Mouse (Mus musculus) midbrain, embryonic 16.5 days (tissue): Measurements from ENCODE around the gene Cdkn1b. TPM values are rescaled to one million over a fixed set of nuclear protein-coding genes. Genes with fewer than 3 reads are reported as not detected.

Source experiments
- ATAC-seq: fragments of 200-750 bp; cut with Nextera tagmentation; 2 replicates; pipeline ENCODE4 v1.8.0; 2017; ENCODE audit warnings: moderate TSS enrichment
- H3K27ac ChIP-seq: fragments of 300-500 bp; sonication (generic); 2 replicates; pipeline ENCODE4 v1.5.1; 2014; ENCODE audit warnings: mild to moderate bottlenecking, low read length, mixed read lengths
- H3K27me3 ChIP-seq: fragments of 300-500 bp; sonication (generic); 2 replicates; pipeline ENCODE4 v1.6.1; 2014; ENCODE audit warnings: low read depth, low read length, mixed read lengths; ENCODE audit not compliant: control insufficient read depth, insufficient read depth
- H3K36me3 ChIP-seq: fragments of 300-500 bp; sonication (generic); 2 replicates; pipeline ENCODE4 v1.6.1; 2014; ENCODE audit warnings: mild to moderate bottlenecking, low read length, moderate library complexity, mixed read lengths; ENCODE audit not compliant: control insufficient read depth, insufficient read depth
- H3K4me1 ChIP-seq: fragments of 300-500 bp; sonication (generic); 2 replicates; pipeline ENCODE4 v1.6.1; 2014; ENCODE audit warnings: mild to moderate bottlenecking, low read length, mixed read lengths; ENCODE audit not compliant: control insufficient read depth, insufficient read depth
- H3K4me2 ChIP-seq: fragments of 300-500 bp; sonication (generic); 2 replicates; pipeline ENCODE4 v1.6.1; 2014; ENCODE audit warnings: mild to moderate bottlenecking, low read length, mixed read lengths
- H3K4me3 ChIP-seq: fragments of 300-500 bp; sonication (generic); 2 replicates; pipeline ENCODE4 v1.5.1; 2014; ENCODE audit warnings: low read depth, mild to moderate bottlenecking, low read length, moderate library complexity, mixed read lengths
- H3K9ac ChIP-seq: fragments of 300-500 bp; sonication (generic); 2 replicates; pipeline ENCODE4 v1.6.1; 2014; ENCODE audit warnings: low read depth, low read length, mixed read lengths
- H3K9me3 ChIP-seq: fragments of 300-500 bp; sonication (generic); replicated peaks from 2 replicates; pipeline ENCODE4 v1.6.1; 2014; ENCODE audit warnings: mild to moderate bottlenecking, low read length, mixed read lengths; ENCODE audit not compliant: control insufficient read depth, poor library complexity, severe bottlenecking
- WGBS: fragments of 180-500 bp; shearing (Covaris S2); extraction: QIAGEN DNeasy Blood & Tissue Kit; methylation state at CpG from one replicate; pipeline ENCODE4 v1.1.7; 2014; 5-methylcytosine and 5-hydroxymethylcytosine counted together
- polyA plus RNA-seq: library from polyadenylated mRNA; unstranded; fragments of >200 nt; fragmentation: Nextera tagmentation; extraction: Ambion mirVana; gene quantifications from 2 replicates; pipeline ENCODE4 v1.2.1, GENCODE M21; 2015

Gene Cdkn1b
- polyA plus RNA-seq, 1 experiment from 2014 or later, result 20.7 TPM

- Histone ChIP-seq H3K27ac (no peak overlapping the region; the same call in 1 of the 2 replicates), H3K4me3 (peak overlapping the region; percentile 49), H3K36me3 (no peaks in the 10 kb centered on the region), H3K9ac (peak overlapping the region; percentile 59; the same call in 1 of the 2 replicates), H3K9me3 (no peaks in the 10 kb centered on the region), H3K27me3 (no peaks in the 10 kb centered on the region), H3K4me1 (peaks cover 27% of the 10 kb centered on the region), H3K4me2 (peak overlapping the region; percentile 76)
- 31% methylated on average over 3 of the region's 3 CpGs for WGBS
- ATAC-seq, result no peak
Observed at GRCm38 (mm10) chr6:134926338-134926705, 6.1 kb downstream of the Cdkn1b start.

- no peaks in the 10 kb centered on the region for H3K27me3 ChIP-seq
- H3K9me3 ChIP-seq, result no peaks in the 10 kb centered on the region
- peak overlapping the region; percentile 71 for H3K27ac ChIP-seq
- ATAC-seq, result peak; percentile 32
- peak overlapping the region; percentile 59 for H3K9ac ChIP-seq
- no peaks in the 10 kb centered on the region for H3K36me3 ChIP-seq
- WGBS, result under 1% methylated on average over 63 of the region's 63 CpGs
- peak overlapping the region; percentile 76 for H3K4me2 ChIP-seq
- peaks cover 25% of the 10 kb centered on the region for H3K4me1 ChIP-seq
- peak overlapping the region; percentile 49 for H3K4me3 ChIP-seq
Observed at GRCm38 (mm10) chr6:134926803-134927594, 6.8 kb downstream of the Cdkn1b start.

GRCm38 (mm10) chr6:134927595-134928095, 7.4 kb downstream of the Cdkn1b start:
- WGBS, result 2% methylated on average over 13 of the region's 13 CpGs
- Histone ChIP-seq H3K4me1 (peaks cover 19% of the 10 kb centered on the region), H3K27ac (peak overlapping the region; percentile 71), H3K4me3 (peak overlapping the region; percentile 49), H3K36me3 (no peaks in the 10 kb centered on the region), H3K9me3 (no peaks in the 10 kb centered on the region), H3K27me3 (no peaks in the 10 kb centered on the region), H3K4me2 (peak overlapping the region; percentile 76), H3K9ac (peak overlapping the region; percentile 59)
- peak; percentile 41 for ATAC-seq

- WGBS, result under 1% methylated on average over 63 of the region's 63 CpGs
- ATAC-seq, result peak; percentile 88
- peak overlapping the region; percentile 76 for H3K4me2 ChIP-seq
Observed at GRCm38 (mm10) chr6:134928096-134928888, 8.1 kb downstream of the Cdkn1b start.

GRCm38 (mm10) chr6:134928889-134929310, 8.7 kb downstream of the Cdkn1b start:
- no peaks in the 10 kb centered on the region for H3K36me3 ChIP-seq
- H3K9ac ChIP-seq, result peak overlapping the region; percentile 59
- H3K4me3 ChIP-seq, result peak overlapping the region; percentile 49
- H3K4me2 ChIP-seq, result peak overlapping the region; percentile 76
- H3K9me3 ChIP-seq, result no peaks in the 10 kb centered on the region
- WGBS, result under 1% methylated on average over 15 of the region's 15 CpGs
- peak overlapping the region; percentile 58; the same call in 1 of the 2 replicates for H3K27ac ChIP-seq
- H3K27me3 ChIP-seq, result no peaks in the 10 kb centered on the region
- peaks cover 11% of the 10 kb centered on the region for H3K4me1 ChIP-seq
- peak; percentile 30 for ATAC-seq

More at GRCm38 (mm10) chr6:134928096-134928888, 8.1 kb downstream of the Cdkn1b start:
- Histone ChIP-seq H3K36me3 (no peaks in the 10 kb centered on the region), H3K9me3 (no peaks in the 10 kb centered on the region), H3K27me3 (no peaks in the 10 kb centered on the region), H3K4me3 (peak overlapping the region; percentile 49), H3K4me1 (peaks cover 14% of the 10 kb centered on the region), H3K27ac (peak overlapping the region; percentile 71), H3K9ac (peak overlapping the region; percentile 59)

- H3K9me3 ChIP-seq, result no peaks in the 10 kb centered on the region
- no peaks in the 10 kb centered on the region for H3K36me3 ChIP-seq
- H3K27ac ChIP-seq, result no peak overlapping the region
- WGBS, result 40% methylated on average over 4 of the region's 4 CpGs
- H3K4me2 ChIP-seq, result peak overlapping the region; percentile 15; the same call in 1 of the 2 replicates
- H3K27me3 ChIP-seq, result no peaks in the 10 kb centered on the region
- no peak overlapping the region for H3K4me3 ChIP-seq
- H3K9ac ChIP-seq, result no peak overlapping the region
- no peak for ATAC-seq
- peaks cover 11% of the 10 kb centered on the region for H3K4me1 ChIP-seq
Observed at GRCm38 (mm10) chr6:134929926-134930325, 9.7 kb downstream of the Cdkn1b start.

GRCm38 (mm10) chr6:134930383-134930782, 10.2 kb downstream of the Cdkn1b start:
- no peaks in the 10 kb centered on the region for H3K27me3 ChIP-seq
- ATAC-seq, result no peak
- no peak overlapping the region for H3K9ac ChIP-seq
- 74% methylated on average over 7 of the region's 7 CpGs for WGBS
- H3K36me3 ChIP-seq, result no peaks in the 10 kb centered on the region
- H3K9me3 ChIP-seq, result no peaks in the 10 kb centered on the region
- peaks cover 11% of the 10 kb centered on the region for H3K4me1 ChIP-seq
- H3K4me3 ChIP-seq, result no peak overlapping the region
- H3K27ac ChIP-seq, result no peak overlapping the region
- peak overlapping the region; percentile 15; the same call in 1 of the 2 replicates for H3K4me2 ChIP-seq

GRCm38 (mm10) chr6:134931146-134931545, 10.9 kb downstream of the Cdkn1b start:
- Histone ChIP-seq H3K27me3 (no peaks in the 10 kb centered on the region), H3K9me3 (no peaks in the 10 kb centered on the region), H3K4me1 (peaks cover 11% of the 10 kb centered on the region), H3K36me3 (no peaks in the 10 kb centered on the region), H3K27ac (no peak overlapping the region), H3K9ac (no peak overlapping the region), H3K4me3 (no peak overlapping the region), H3K4me2 (no peak overlapping the region)
- ATAC-seq, result no peak
- 84% methylated on average over 3 of the region's 3 CpGs for WGBS
